ENCODE assay signal across 13 mouse cellular contexts in the genomic region with DNA sequence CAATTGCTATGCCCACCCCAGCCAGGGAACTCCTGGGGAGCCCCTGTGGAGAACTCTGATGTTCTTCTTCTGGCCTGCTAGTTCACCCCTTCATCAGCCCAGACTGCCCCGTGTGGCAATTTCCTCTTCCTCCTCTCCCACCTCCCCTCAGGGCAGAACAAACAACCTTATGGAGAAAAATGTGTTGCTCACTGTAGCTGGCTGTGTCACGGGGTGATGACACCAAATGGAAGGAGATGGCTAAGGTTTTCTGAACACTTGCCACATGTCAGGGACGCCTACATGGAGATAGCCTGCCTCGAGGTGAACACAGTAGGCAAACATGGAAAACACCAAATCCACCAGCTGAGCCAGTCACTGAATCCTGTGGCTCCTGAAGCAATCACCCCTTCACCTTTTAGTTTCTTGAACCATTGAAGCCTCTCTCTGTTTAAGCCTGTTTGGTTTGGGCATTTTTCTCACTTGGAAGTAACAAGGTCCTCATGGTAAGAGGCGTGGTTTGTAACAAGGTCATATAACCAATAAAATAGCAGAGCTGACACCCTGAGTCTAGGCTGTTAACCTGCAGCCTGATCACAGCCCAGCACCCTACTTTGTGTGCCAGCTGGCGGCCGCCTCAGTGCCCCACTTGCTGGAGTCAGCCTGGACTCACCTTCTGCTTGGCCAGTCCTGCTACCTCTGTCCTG.
DNase-seq lines count a peak whose midpoint lies in the region; ATAC-seq and TF ChIP-seq lines count a peak whose summit lies in the region.
"Had no signal": no experiment of that assay in that cellular context is flagged by ENCODE, and none has a peak within 500 bp of the region (broad histone marks: within the 10 kb centered on the region; RNA-seq: fewer than 3 reads in every experiment).

No protein-coding gene starts in this region.

- H3K4me3 ChIP-seq in cerebellum, adult 2 months (replicated peaks; ENCODE audit: insufficient read depth, low read depth, low read length) = no peak overlapping the region
- no peak overlapping the region for H3K4me3 ChIP-seq in kidney, embryonic 14.5 days (ENCODE audit: low read length)
- H3K4me3 ChIP-seq in CH12.LX (replicated peaks in 1 of 3; ENCODE audit: low read depth in 2 of 3, low read length in 2 of 3, poor library complexity in 1 of 3) (peak overlapping the region; percentile 42 to 64 (median 54)), macrophage (ENCODE audit: inconsistent target) (no peak overlapping the region)
- H3K4me3 ChIP-seq: heart, adult 2 months; neural tube, embryonic 13.5 days had no signal

- TF ChIP-seq POLR2A in cerebellum, adult 2 months (IDR thresholded peaks at IDR 0.05; ENCODE audit: borderline replicate concordance, insufficient read depth, low read length) = no peak
- 0 out of 2 replicates have a peak, but pooled peaks have one; percentile 11 for TF ChIP-seq POLR2A in CH12.LX (IDR thresholded peaks at IDR 0.05; ENCODE audit: low read depth, low read length)

- in situ Hi-C loops in CH12.LX (cut with MboI; ENCODE audit: low pct_ligation_motif_present, low pct_unique_long_range_greater_than_20kb, low sequenced_read_pairs) = no loop called here

- dilution Hi-C loops in CH12.LX (cut with MboI; ENCODE audit: extremely low pct_ligation_motif_present, extremely low pct_unique_long_range_greater_than_20kb, low sequenced_read_pairs) = no loop called here

- ATAC-seq in cerebellum, adult (ENCODE audit: insufficient number of reproducible peaks, low FRiP score, low TSS enrichment) = no peak
- no peak for ATAC-seq in kidney, embryonic 14.5 days (ENCODE audit: low FRiP score, low TSS enrichment)
- no peak for ATAC-seq in erythroid progenitor cell, adult 5-6 weeks (replicated peaks; ENCODE audit: low FRiP score, poor library complexity, severe bottlenecking)
- ATAC-seq: hindbrain, postnatal 0 days; midbrain, embryonic 16.5 days had no signal

- no peak overlapping the region for H3K4me2 ChIP-seq in kidney, embryonic 14.5 days (replicated peaks; ENCODE audit: low read depth, low read length)
- H3K4me2 ChIP-seq in CH12.LX (ENCODE audit: insufficient read depth, low read depth, poor library complexity, severe bottlenecking) = peak overlapping the region; percentile 82
- H3K4me2 ChIP-seq: neural tube, embryonic 13.5 days had no signal

- 41% methylated on average over 7 of the region's 7 CpGs for WGBS in cerebellum, adult 2 months
- 55% methylated on average over 7 of the region's 7 CpGs for WGBS in kidney, embryonic 14.5 days
- WGBS in macrophage (ENCODE audit: missing documents) = 49% methylated on average over 7 of the region's 7 CpGs

- H3K79me2 ChIP-seq in CH12.LX (replicated peaks; ENCODE audit: control insufficient read depth, extremely low read depth, insufficient read depth, poor library complexity, severe bottlenecking) = peaks cover 69% of the 10 kb centered on the region
- peaks cover 69% of the 10 kb centered on the region for H3K79me2 ChIP-seq in macrophage (ENCODE audit: inconsistent target)

- 0 out of 2 replicates have a peak overlapping the region, but pooled peaks have one; percentile 12 for H3K27ac ChIP-seq in cerebellum, adult 2 months (ENCODE audit: insufficient read depth, low read length)
- no peak overlapping the region for H3K27ac ChIP-seq in kidney, embryonic 14.5 days (ENCODE audit: low read depth, low read length)
- H3K27ac ChIP-seq in CH12.LX (ENCODE audit: insufficient read depth, low read depth) (peak overlapping the region; percentile 82), macrophage (peak overlapping the region; percentile 75)
- H3K27ac ChIP-seq: heart, adult 2 months; hindbrain, postnatal 0 days; neural tube, embryonic 13.5 days had no signal

- TF ChIP-seq CTCF in cerebellum, adult 2 months (IDR thresholded peaks at IDR 0.05; ENCODE audit: borderline replicate concordance, insufficient read depth, low read depth, low read length) = no peak
- no peak for TF ChIP-seq CTCF in CH12.LX (conservative IDR thresholded peaks at IDR 0.05 in 1 of 2, IDR thresholded peaks at IDR 0.05 in 1 of 2; ENCODE audit: low read depth in 2 of 2, low read length in 2 of 2)

- no peak for TF ChIP-seq EP300 in CH12.LX (IDR thresholded peaks at IDR 0.05; ENCODE audit: low read length)

- no peak for TF ChIP-seq RAD21 in CH12.LX (IDR thresholded peaks at IDR 0.05; ENCODE audit: low read depth, low read length)

- H3K27me3 ChIP-seq in cerebellum, adult 2 months (ENCODE audit: control insufficient read depth, insufficient read depth, low read length) = no peaks in the 10 kb centered on the region
- no peaks in the 10 kb centered on the region for H3K27me3 ChIP-seq in kidney, embryonic 14.5 days (ENCODE audit: control insufficient read depth, insufficient read depth, low read length)
- H3K27me3 ChIP-seq in CH12.LX (replicated peaks) = no peaks in the 10 kb centered on the region
- H3K27me3 ChIP-seq: neural tube, embryonic 13.5 days had no signal

- no peak overlapping the region for H3K9ac ChIP-seq in kidney, embryonic 14.5 days (ENCODE audit: low read depth, low read length)
- H3K9ac ChIP-seq in CH12.LX (ENCODE audit: insufficient read depth, low read depth) = peak overlapping the region; percentile 72
- H3K9ac ChIP-seq: neural tube, embryonic 13.5 days had no signal

- H3K9me3 ChIP-seq in kidney, embryonic 14.5 days (ENCODE audit: control insufficient read depth, low read length) = no peaks in the 10 kb centered on the region
- no peaks in the 10 kb centered on the region for H3K9me3 ChIP-seq in CH12.LX (replicated peaks; ENCODE audit: low read length)
- H3K9me3 ChIP-seq: neural tube, embryonic 13.5 days had no signal

- no peaks in the 10 kb centered on the region for H3K36me3 ChIP-seq in kidney, embryonic 14.5 days (ENCODE audit: control insufficient read depth, insufficient read depth, low read length)
- H3K36me3 ChIP-seq in CH12.LX (replicated peaks in 1 of 2; ENCODE audit: control insufficient read depth in 1 of 2, insufficient read depth in 1 of 2, low read length in 1 of 2) = peaks cover 2 to 74% of the 10 kb centered on the region in 2 experiments
- no peaks in the 10 kb centered on the region for H3K36me3 ChIP-seq in macrophage (ENCODE audit: inconsistent target)
- H3K36me3 ChIP-seq: neural tube, embryonic 13.5 days had no signal

- H3K4me1 ChIP-seq in cerebellum, adult 2 months (ENCODE audit: control insufficient read depth, insufficient read depth, low read length) = peaks cover 67% of the 10 kb centered on the region
- H3K4me1 ChIP-seq in kidney, embryonic 14.5 days (ENCODE audit: control insufficient read depth, insufficient read depth, low read length) = no peaks in the 10 kb centered on the region
- H3K4me1 ChIP-seq in CH12.LX (ENCODE audit: control insufficient read depth in 1 of 2, insufficient read depth in 2 of 2) = peaks cover 57 to 87% of the 10 kb centered on the region in 2 experiments

- DNase-seq in cerebellum, adult 2 months = peak in 1 of 2 experiments; percentile 49
- peak; percentile 9 to 59 for DNase-seq in kidney, postnatal 25 days
- DNase-seq in CH12.LX (ENCODE audit: extremely low read depth) = no peak
- no peak for DNase-seq in ovary, postnatal 14 days (ENCODE audit: low spot score)
- DNase-seq: heart, adult 2 months; heart, postnatal 10 days had no signal

TF ChIP-seq in CH12.LX, 34 proteins besides CTCF, POLR2A, EP300 and RAD21:
- no peak for TF ChIP-seq GABPA (IDR thresholded peaks at IDR 0.05; ENCODE audit: insufficient replicate concordance, low read depth, low read length)
- TF ChIP-seq MAZ (IDR thresholded peaks at IDR 0.05; ENCODE audit: low read depth, low read length) = 0 out of 2 replicates have a peak, but pooled peaks have one; percentile 5
- TF ChIP-seq NRF1 (IDR thresholded peaks at IDR 0.05; ENCODE audit: low read depth, low read length) = no peak
- TF ChIP-seq HCFC1 (IDR thresholded peaks at IDR 0.05; ENCODE audit: low read depth, low read length) = no peak
- no peak for TF ChIP-seq RCOR1 (conservative IDR thresholded peaks at IDR 0.05; ENCODE audit: low read depth, low read length)
- no peak for TF ChIP-seq TBP (conservative IDR thresholded peaks at IDR 0.05; ENCODE audit: low read depth, low read length)
- no peak for TF ChIP-seq MYC (IDR thresholded peaks at IDR 0.05; ENCODE audit: low read depth, low read length)
- TF ChIP-seq SMC3 (IDR thresholded peaks at IDR 0.05; ENCODE audit: low read depth, low read length) = no peak

Comparison
In these comparisons a context has a peak if more than half of its experiments do, and no peak if none do; other contexts are left out.
1. DNase-seq: peak in kidney, postnatal 25 days (2 of 2); none in CH12.LX (single experiment) and ovary, postnatal 14 days (single experiment).
2. H3K4me3 ChIP-seq: peak in CH12.LX (3 of 3); none in cerebellum, adult 2 months (single experiment), kidney, embryonic 14.5 days (single experiment) and macrophage (single experiment).